Mouse (Mus musculus) splenic B cell, adult 2 months (primary cell): ENCODE measurements around the gene Slc2a5.

Experiments used
- DNase-seq: peaks from one replicate; pipeline ENCODE4 v3.0.0-alpha.2; 2011; ENCODE audit warnings: low read depth, low spot score
- H3K27me3 ChIP-seq: 2 replicates; pipeline ENCODE4 v1.6.1; 2012; ENCODE audit warnings: mild to moderate bottlenecking, low read length, moderate library complexity, mixed read lengths; ENCODE audit not compliant: control insufficient read depth, poor library complexity, insufficient read depth, severe bottlenecking
- H3K36me3 ChIP-seq: 2 replicates; pipeline ENCODE4 v1.6.1; 2012; ENCODE audit warnings: mild to moderate bottlenecking, low read length, moderate library complexity, mixed read lengths; ENCODE audit not compliant: control insufficient read depth, poor library complexity, insufficient read depth, severe bottlenecking

The Slc2a5 gene

GRCm38 (mm10) chr4:150177122-150177521 lies 58.0 kb downstream of the Slc2a5 start:
- Histone ChIP-seq H3K27me3 (no peaks in the 10 kb centered on the region), H3K36me3 (no peaks in the 10 kb centered on the region)
- DNase-seq: no peak

GRCm38 (mm10) chr4:150178131-150178530 lies 59.0 kb downstream of the Slc2a5 start:
- no peaks in the 10 kb centered on the region for H3K27me3 ChIP-seq
- no peak for DNase-seq

GRCm38 (mm10) chr4:150181304-150181703 lies 62.2 kb downstream of the Slc2a5 start:
- Histone ChIP-seq H3K27me3 (no peaks in the 10 kb centered on the region), H3K36me3 (no peaks in the 10 kb centered on the region)
- DNase-seq: peak; percentile 20

More at GRCm38 (mm10) chr4:150178131-150178530, 59.0 kb downstream of the Slc2a5 start:
- no peaks in the 10 kb centered on the region for H3K36me3 ChIP-seq

- Histone ChIP-seq H3K27me3 (no peaks in the 10 kb centered on the region), H3K36me3 (no peaks in the 10 kb centered on the region)
- no peak for DNase-seq
These were observed 69.2 kb downstream of the Slc2a5 start for GRCm38 (mm10) chr4:150188236-150188635.

DNA sequence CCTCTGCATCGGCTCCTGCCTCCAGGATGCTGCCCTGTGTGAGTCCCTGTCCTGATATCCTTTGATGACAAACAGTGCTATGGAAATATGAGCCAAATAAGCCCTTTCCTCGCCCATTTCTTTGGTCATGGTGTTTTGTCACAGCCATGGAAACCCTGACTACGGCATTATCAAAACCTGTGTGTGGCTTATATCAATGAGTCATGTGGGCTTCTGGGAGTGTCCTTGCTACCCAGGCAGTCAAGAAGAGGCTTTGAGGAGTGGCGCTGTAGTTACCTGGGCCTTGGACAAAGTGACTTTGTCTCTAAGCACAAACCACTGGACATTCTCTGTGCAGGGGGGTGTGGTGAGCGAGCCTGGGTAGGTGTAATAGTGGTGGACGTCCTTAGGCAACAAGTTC lies 73.1 kb downstream of the Slc2a5 start:
- DNase-seq: no peak
- no peaks in the 10 kb centered on the region for H3K27me3 ChIP-seq

More for the DNA sequence above, 73.1 kb downstream of the Slc2a5 start:
- no peaks in the 10 kb centered on the region for H3K36me3 ChIP-seq
